Mouse (Mus musculus) CD4-positive, CD25-positive, alpha-beta regulatory T cell, adult 4 months (primary cell): ENCODE data around the gene Tsen15. TPM values are rescaled to one million over a fixed set of nuclear protein-coding genes. Genes with fewer than 3 reads are reported as not detected.

Experiments
- ATAC-seq: one replicate; pipeline ENCODE4 v1.8.0; 2017
- polyA plus RNA-seq, 2 experiments: library from polyadenylated mRNA; unstranded; fragments of 100-300 nt; shearing (Covaris generic); gene quantifications; one replicate each; pipeline ENCODE4 v1.2.1; 2017

Tsen15 gene
- polyA plus RNA-seq, 2 experiments from 2014 or later = 13.7 to 15.0 TPM

DNA sequence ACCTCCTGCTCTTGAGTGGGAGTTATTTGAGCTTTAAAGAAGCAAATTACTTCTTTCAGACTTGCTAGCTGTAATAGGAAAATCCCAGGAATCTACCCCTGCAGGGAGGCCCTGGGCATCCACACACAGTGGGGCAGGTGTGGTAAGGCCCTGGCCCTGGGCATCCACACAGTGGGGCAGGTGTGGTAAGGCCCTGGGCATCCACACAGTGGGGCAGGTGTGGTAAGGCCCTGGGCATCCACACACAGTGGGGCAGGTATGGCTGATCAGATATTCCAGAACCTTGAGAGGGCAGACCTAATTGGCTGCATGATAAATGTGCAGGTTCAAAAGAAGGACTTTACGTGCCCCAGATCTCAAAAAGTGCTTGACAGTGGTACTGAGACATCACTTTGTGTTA lies 1.9 kb downstream of the Tsen15 start:
- ATAC-seq = no peak

GRCm38 (mm10) chr1:152378311-152378710 lies 8.2 kb downstream of the Tsen15 start:
- ATAC-seq = no peak

DNA sequence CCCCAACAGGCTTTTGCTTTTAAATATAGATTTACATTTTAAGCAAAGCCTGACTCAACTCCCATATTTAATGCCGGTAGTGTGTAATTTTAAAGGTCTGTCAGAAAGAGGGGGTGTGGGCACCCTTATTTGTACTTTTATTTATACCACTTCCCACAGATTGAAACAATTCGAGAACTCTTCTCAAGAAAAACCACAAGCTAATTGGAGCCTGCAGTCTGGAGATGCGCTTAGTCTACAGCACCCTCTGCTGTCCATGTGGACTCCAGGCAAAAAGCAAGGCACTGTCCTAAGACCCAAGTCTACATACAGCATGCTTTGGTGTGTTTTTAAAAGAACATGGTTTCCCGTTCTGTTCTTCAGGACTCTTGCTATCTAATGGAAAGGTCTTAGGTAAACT lies 17.3 kb downstream of the Tsen15 start:
- ATAC-seq = peak; percentile 96

- ATAC-seq = no peak
Measured at GRCm38 (mm10) chr1:152368311-152369088, 18.0 kb downstream of the Tsen15 start.

DNA sequence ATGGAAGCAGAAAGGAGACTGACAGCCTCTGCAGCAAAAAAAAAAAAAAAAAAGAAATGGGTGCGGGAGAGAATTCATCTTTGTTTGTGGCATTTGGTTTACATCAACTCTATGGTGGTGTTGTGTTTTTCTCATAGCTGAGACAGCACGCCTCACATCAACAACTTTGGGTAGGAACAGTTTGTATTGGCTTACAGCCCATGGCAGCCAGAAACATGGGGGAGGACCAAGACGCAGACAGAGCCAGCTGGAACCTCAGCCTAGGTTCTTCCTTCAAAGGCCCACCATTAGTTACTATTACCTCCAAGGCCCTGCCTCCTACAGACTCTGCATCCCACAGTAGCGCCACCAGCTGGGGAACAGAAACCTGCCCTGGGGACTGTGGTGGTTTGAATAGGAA lies 29.8 kb downstream of the Tsen15 start:
- ATAC-seq = no peak

DNA sequence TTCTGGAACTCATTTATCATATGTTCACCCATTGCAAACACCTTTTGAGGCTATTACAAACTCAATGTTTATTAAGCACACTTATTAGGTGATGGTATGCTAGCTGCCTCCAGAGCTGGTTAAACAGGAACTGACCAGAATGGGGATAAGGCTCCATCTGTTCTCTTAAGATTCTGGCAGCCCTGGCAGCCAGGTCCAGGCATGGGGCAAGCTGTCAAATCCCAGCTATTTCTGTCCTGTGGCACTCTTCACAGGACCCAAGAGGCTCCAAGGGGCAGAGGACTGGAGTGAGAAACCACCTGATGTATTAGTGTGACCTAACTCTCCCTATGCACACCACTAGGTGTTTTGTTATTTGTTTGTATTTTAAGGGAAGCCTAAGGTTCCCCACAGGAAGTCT lies 38.5 kb downstream of the Tsen15 start:
- ATAC-seq = no peak

- no peak for ATAC-seq
Measured at GRCm38 (mm10) chr1:152324024-152324423, 62.5 kb downstream of the Tsen15 start.

Other genes starting within 250 kb of the Tsen15 start
- not detected for gene Colgalt2, start 13.1 kb upstream of the Tsen15 start, polyA plus RNA-seq